Comparison of ENCODE assay signal across 8 mouse cellular contexts in genomic region chr1:55236487-55236886, GRCm38 (mm10). TPM values are rescaled to one million over a fixed set of nuclear protein-coding genes. Genes with fewer than 3 reads are reported as not detected.
A peak's percentile ranks its signal among the peaks of the same experiment; 100 is the strongest.
DNase-seq lines count a peak whose midpoint lies in the region; ATAC-seq and TF ChIP-seq lines count a peak whose summit lies in the region.

No protein-coding gene starts in this region.

- 20% methylated on average over 5 of the region's 5 CpGs for WGBS in lung, embryonic 16.5 days
- WGBS in forebrain, embryonic 12.5 days, result 42% methylated on average over 5 of the region's 5 CpGs
- WGBS in limb, embryonic 13.5 days, result 39% methylated on average over 5 of the region's 5 CpGs
- WGBS in small intestine, adult 2 months, result 8% methylated on average over 5 of the region's 5 CpGs

- no peaks in the 10 kb centered on the region for H3K27me3 ChIP-seq in lung, embryonic 16.5 days (ENCODE audit: control insufficient read depth, insufficient read depth, low read depth, low read length)
- 0 out of 2 replicates have a peak, but pooled peaks cover 4% of the 10 kb centered on the region for H3K27me3 ChIP-seq in forebrain, embryonic 12.5 days
- H3K27me3 ChIP-seq in limb, embryonic 13.5 days, result no peaks in the 10 kb centered on the region
- H3K27me3 ChIP-seq in small intestine, adult 2 months (ENCODE audit: control insufficient read depth, insufficient read depth, low read length), result no peaks in the 10 kb centered on the region

- no peak for DNase-seq in lung, adult 18-20 months
- no peak for DNase-seq in cerebellum, adult 8-10 months
- DNase-seq in thymus, postnatal 25 days, result no peak
- DNase-seq in frontal cortex, postnatal 14 days (ENCODE audit: low spot score in 2 of 2), result no peak

- no peak for TF ChIP-seq POLR2A in small intestine, adult 2 months (IDR thresholded peaks at IDR 0.05; ENCODE audit: low read depth, low read length)

- peaks cover 16% of the 10 kb centered on the region for H3K4me1 ChIP-seq in lung, embryonic 16.5 days (replicated peaks; ENCODE audit: control insufficient read depth, insufficient read depth, low read length)
- H3K4me1 ChIP-seq in forebrain, embryonic 12.5 days, result peaks cover 22% of the 10 kb centered on the region
- H3K4me1 ChIP-seq in limb, embryonic 13.5 days, result peaks cover 31% of the 10 kb centered on the region
- H3K4me1 ChIP-seq in small intestine, adult 2 months (ENCODE audit: control insufficient read depth, insufficient read depth, insufficient read length, low read length), result peaks cover 3% of the 10 kb centered on the region; the same call in 1 of the 2 replicates

- peak overlapping the region; percentile 57 for H3K9ac ChIP-seq in lung, embryonic 16.5 days (ENCODE audit: low read length)
- peak overlapping the region; percentile 73 for H3K9ac ChIP-seq in forebrain, embryonic 12.5 days
- H3K9ac ChIP-seq in limb, embryonic 13.5 days, result peak overlapping the region; percentile 57

- no peak overlapping the region for H3K27ac ChIP-seq in lung, embryonic 16.5 days (ENCODE audit: low read length)
- no peak overlapping the region for H3K27ac ChIP-seq in forebrain, embryonic 12.5 days
- H3K27ac ChIP-seq in limb, embryonic 13.5 days, result no peak overlapping the region
- no peak overlapping the region for H3K27ac ChIP-seq in small intestine, adult 2 months (ENCODE audit: insufficient read depth, low read depth, low read length)

- H3K9me3 ChIP-seq in lung, embryonic 16.5 days (ENCODE audit: control insufficient read depth, low read length), result no peaks in the 10 kb centered on the region
- no peaks in the 10 kb centered on the region for H3K9me3 ChIP-seq in forebrain, embryonic 12.5 days
- no peaks in the 10 kb centered on the region for H3K9me3 ChIP-seq in limb, embryonic 13.5 days

- H3K4me3 ChIP-seq in lung, embryonic 16.5 days (ENCODE audit: low read length), result peak overlapping the region; percentile 74
- H3K4me3 ChIP-seq in forebrain, embryonic 12.5 days (replicated peaks), result peak overlapping the region; percentile 74
- H3K4me3 ChIP-seq in limb, embryonic 13.5 days, result peak overlapping the region; percentile 83
- peak overlapping the region; percentile 96; the same call in 1 of the 2 replicates for H3K4me3 ChIP-seq in small intestine, adult 2 months (ENCODE audit: low read depth, low read length)

- peak overlapping the region; percentile 64 for H3K4me2 ChIP-seq in lung, embryonic 16.5 days (ENCODE audit: low read depth, low read length)
- H3K4me2 ChIP-seq in forebrain, embryonic 12.5 days, result peak overlapping the region; percentile 93
- peak overlapping the region; percentile 98 for H3K4me2 ChIP-seq in limb, embryonic 13.5 days (replicated peaks)

- no peaks in the 10 kb centered on the region for H3K36me3 ChIP-seq in lung, embryonic 16.5 days (ENCODE audit: control insufficient read depth, insufficient read depth, low read length)
- H3K36me3 ChIP-seq in forebrain, embryonic 12.5 days (replicated peaks), result no peaks in the 10 kb centered on the region
- H3K36me3 ChIP-seq in limb, embryonic 13.5 days, result no peaks in the 10 kb centered on the region
- H3K36me3 ChIP-seq in small intestine, adult 2 months (ENCODE audit: control insufficient read depth, insufficient read depth, low read length), result no peaks in the 10 kb centered on the region

- TF ChIP-seq CTCF in small intestine, adult 2 months (IDR thresholded peaks at IDR 0.05; ENCODE audit: extremely low read depth, insufficient read length, insufficient replicate concordance, low read depth, low read length), result no peak

- no peak for ATAC-seq in lung, embryonic 16.5 days (ENCODE audit: low read depth)
- ATAC-seq in forebrain, embryonic 12.5 days (ENCODE audit: low FRiP score), result no peak
- no peak for ATAC-seq in limb, embryonic 13.5 days (ENCODE audit: low FRiP score, low read depth)

RNA-seq across cellular contexts. Expression of gene Mars2, which starts 0.5 kb away (rescaled TPM):
- polyA plus RNA-seq in lung, embryonic 16.5 days (2015; fragmentation: Nextera tagmentation; extraction: Ambion mirVana), result 2.4 TPM in 2 replicates
- 4.0 and 4.7 TPM in 2 replicates for polyA plus RNA-seq in forebrain, embryonic 12.5 days (2016; fragmentation: Nextera tagmentation; extraction: Ambion mirVana)
- polyA plus RNA-seq in limb, embryonic 13.5 days (2015; fragmentation: Nextera tagmentation; extraction: Ambion mirVana), result 2.5 and 2.7 TPM in 2 replicates
- polyA plus RNA-seq in small intestine, adult 2 months (2012; rRNA removed), result 1.4 and 1.7 TPM in 2 replicates

RNA-seq across cellular contexts. Expression of gene Rftn2, which starts 9.9 kb away (rescaled TPM):
- polyA plus RNA-seq in lung, embryonic 16.5 days (2015; fragmentation: Nextera tagmentation; extraction: Ambion mirVana), result 14.1 and 14.6 TPM in 2 replicates
- 10.8 and 11.4 TPM in 2 replicates for polyA plus RNA-seq in forebrain, embryonic 12.5 days (2016; fragmentation: Nextera tagmentation; extraction: Ambion mirVana)
- polyA plus RNA-seq in limb, embryonic 13.5 days (2015; fragmentation: Nextera tagmentation; extraction: Ambion mirVana), result 34.5 and 37.0 TPM in 2 replicates
- polyA plus RNA-seq in small intestine, adult 2 months (2012; rRNA removed), result 0.53 and 0.85 TPM in 2 replicates
